Mouse (Mus musculus) left cerebral cortex, postnatal 36 days (tissue): ENCODE data around the gene Sgpp2. TPM values are rescaled to one million over a fixed set of nuclear protein-coding genes. Genes with fewer than 3 reads are reported as not detected.

Experiments used
- DNase-seq, 2 experiments: peaks; one replicate each; pipeline ENCODE4 v3.0.0; 2021 to 2022; ENCODE audit warnings: low spot score in 2 of 2, mixed read lengths in 1 of 2
- intact Hi-C: fragments of 180-260 bp; cut with DNase I; formaldehyde crosslinking; loops from one replicate; pipeline ENCODE4 v1.15.1; 2025
- total RNA-seq, 2 experiments: library from RNA; stranded (reverse); gene quantifications; 2 replicates each; pipeline ENCODE4 v1.2.3; 2021

Sgpp2 gene
- total RNA-seq, 2 experiments from 2014 or later: 8.8 to 9.7 TPM

DNA sequence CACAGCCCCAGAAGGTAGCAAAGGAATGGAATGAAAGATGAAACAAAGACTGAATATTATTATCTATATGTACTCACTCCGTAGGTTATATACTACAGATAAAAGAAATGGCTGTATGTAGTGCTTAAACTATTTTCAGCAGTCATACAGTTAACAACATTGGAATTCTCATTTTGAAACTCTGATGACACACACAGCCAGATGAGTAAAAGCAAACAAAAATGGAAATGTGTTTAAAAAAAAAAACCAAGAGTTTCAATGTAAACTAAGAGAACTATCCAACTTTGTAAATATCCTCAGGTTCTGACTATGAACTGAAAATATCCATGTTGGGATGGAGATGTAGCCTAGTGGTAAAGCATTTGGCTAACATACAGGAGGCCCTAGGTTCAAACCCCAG, 126.3 kb downstream of the Sgpp2 start:
- no peak for DNase-seq
- intact Hi-C loops: no loop called here

DNA sequence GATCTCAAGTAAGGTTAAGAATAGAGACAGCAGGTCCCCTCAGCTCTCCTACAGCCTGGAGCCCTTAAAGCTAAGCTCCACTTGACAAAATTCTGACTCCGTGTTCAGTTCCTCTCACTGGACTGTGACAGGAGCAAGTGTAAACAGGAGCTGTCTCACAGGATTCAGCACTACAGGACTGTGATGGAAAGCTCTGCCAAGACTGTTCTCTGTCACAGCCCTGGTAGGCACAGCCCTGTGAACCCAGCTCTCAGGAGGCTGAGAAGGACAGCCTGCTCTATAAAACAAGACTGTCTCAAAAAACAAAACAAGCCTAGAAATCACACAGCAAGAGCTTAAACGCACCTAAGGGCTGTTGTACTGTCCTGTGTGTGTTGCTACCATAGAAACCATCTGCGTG, 127.0 kb downstream of the Sgpp2 start:
- DNase-seq: no peak
- intact Hi-C loops: no loop called here

DNA sequence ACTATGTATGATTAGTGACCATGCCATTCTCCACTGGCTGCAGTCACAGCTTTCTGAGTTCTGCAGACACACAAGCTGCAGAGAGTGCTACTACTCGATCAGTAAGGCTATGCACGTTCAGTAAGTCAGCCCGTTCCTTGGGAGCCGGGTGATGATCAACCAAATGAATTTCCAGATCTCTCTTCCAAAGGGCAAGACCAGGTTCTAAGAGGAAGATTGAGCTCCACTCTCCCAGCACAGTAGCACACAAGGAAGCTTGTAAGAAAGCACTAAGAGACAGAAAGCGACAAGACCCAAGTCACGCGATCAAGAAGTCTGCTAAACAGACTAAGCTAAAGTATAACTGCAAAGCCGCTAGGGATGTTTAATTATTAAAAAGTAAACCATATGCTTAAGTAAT, 130.6 kb downstream of the Sgpp2 start:
- intact Hi-C loops: no loop called here
- no peak for DNase-seq

DNA sequence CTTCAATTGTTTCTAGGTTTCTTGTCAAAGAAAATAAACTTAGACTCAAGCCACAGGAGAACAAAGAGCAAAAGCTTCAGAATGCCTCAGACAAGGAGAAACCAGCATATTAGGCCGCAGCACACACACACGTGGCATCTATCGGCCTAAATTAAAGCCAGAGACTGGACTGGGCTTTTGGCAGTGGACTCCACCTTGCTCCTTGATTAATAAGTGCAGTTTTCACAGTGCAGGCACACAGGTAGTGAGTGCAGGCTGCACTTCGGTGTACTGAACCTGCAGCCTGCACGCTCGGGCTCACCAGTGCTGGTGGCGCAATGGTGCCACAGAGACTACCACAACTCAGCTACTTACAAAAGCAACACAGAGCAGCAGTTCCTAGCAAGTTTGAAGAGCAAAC, 132.9 kb downstream of the Sgpp2 start:
- intact Hi-C loops: no loop called here
- no peak for DNase-seq

DNA sequence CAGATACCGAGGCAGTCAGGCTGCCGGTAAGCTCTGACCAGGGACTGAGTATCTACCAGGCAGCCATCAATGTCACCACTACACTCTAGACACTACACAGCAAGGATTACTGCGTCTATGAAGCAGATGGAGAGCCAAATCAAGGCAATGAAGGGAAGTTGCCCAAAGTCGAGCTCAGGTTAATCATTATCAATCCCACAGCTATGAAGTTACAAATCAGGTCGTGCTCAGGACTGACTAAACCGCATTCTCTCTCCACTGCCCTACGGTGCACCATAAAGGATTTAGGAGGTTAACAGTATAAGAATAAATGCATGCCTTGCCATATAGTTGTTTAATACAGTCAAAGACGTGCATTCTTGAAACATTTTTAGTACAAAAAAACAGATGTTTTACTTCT, 136.1 kb downstream of the Sgpp2 start:
- no peak for DNase-seq
- intact Hi-C loops: no loop called here

- intact Hi-C loops: no loop called here
These were observed 136.6 kb downstream of the Sgpp2 start for GRCm38 (mm10) chr1:78446742-78447141.

DNA sequence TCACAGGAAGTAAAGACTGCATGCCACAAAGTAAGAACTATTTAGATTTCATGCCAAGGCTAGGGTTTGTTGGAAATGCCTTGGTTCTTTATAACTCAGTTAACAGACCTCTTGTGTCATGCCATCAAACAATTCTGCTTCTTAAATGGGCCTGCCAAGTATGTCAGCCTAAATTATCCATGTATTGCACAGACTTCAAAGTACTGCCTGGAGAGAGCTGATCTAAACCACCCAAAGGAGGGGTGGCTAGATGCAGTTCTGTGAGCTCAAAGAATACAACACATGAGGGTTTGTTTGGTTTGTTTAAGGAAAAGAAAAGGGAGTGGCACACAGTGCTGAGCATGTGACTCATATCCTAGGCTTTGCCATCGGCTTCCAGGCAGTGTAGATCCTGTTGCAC, 137.9 kb downstream of the Sgpp2 start:
- intact Hi-C loops: no loop called here
- DNase-seq: no peak

More at GRCm38 (mm10) chr1:78446742-78447141, 136.6 kb downstream of the Sgpp2 start:
- DNase-seq: no peak

GRCm38 (mm10) chr1:78451070-78451854, 141.1 kb downstream of the Sgpp2 start:
- no peak for DNase-seq
- intact Hi-C loops: no loop called here

GRCm38 (mm10) chr1:78452544-78452943, 142.4 kb downstream of the Sgpp2 start:
- intact Hi-C loops: no loop called here

DNA sequence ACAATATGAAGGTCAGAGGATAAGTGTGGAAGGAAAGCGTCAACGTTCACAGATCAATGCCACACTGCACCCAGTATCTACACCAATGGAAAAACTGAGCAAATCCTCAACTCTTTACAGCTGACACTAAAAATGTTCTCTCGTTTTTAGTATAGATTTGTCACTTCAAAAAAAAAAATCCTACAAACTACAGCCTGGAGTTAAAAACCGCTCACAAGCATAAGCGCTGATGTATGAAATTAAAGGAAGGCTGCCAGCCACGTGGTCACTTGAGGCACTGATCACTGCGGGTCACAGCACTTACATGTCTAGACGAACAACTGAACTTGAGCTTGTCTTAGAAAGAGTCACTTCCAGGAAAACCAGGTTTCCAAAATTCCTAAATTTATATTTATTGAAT, 143.7 kb downstream of the Sgpp2 start:
- DNase-seq: no peak
- intact Hi-C loops: loop anchor here (2.0 kb wide), 1 partner anchor 475 kb away; no protein-coding TSS in a partner anchor

More at GRCm38 (mm10) chr1:78452544-78452943, 142.4 kb downstream of the Sgpp2 start:
- DNase-seq: no peak

- intact Hi-C loops: loop anchor here (2.0 kb wide), 1 partner anchor 476 kb away; no protein-coding TSS in a partner anchor
- peak in 1 of 2 experiments; percentile 28 for DNase-seq
These were observed 144.5 kb downstream of the Sgpp2 start for GRCm38 (mm10) chr1:78454659-78455058.

Other genes starting within 250 kb of the Sgpp2 start
- not detected for gene Pax3, start 113.2 kb upstream of the Sgpp2 start, total RNA-seq
- 10 to 100 TPM; 56.3 to 63.0 TPM for gene Farsb, start 178.6 kb downstream of the Sgpp2 start, total RNA-seq
- gene Mogat1, start 200.6 kb downstream of the Sgpp2 start, total RNA-seq: not detected
- under 1 TPM; 0.45 to 0.49 TPM for gene BC035947, start 201.8 kb downstream of the Sgpp2 start, total RNA-seq